Mouse (Mus musculus) gastrocnemius, adult 2 months (tissue): ENCODE measurements around the gene Sacs. TPM values are rescaled to one million over a fixed set of nuclear protein-coding genes. Genes with fewer than 3 reads are reported as not detected.

Experiments
- DNase-seq: peaks from one replicate; pipeline ENCODE4 v3.0.0; 2022
- H3K27ac ChIP-seq: fragments of 200-600 bp; 2 replicates; pipeline ENCODE4 v1.8.1; 2022; ENCODE audit warnings: mild to moderate bottlenecking
- H3K4me3 ChIP-seq: fragments of 200-600 bp; 2 replicates; pipeline ENCODE4 v1.8.1; 2022; ENCODE audit warnings: mild to moderate bottlenecking, moderate library complexity
- CTCF ChIP-seq: fragments of 200-600 bp; IDR thresholded peaks from 2 replicates; pipeline ENCODE4 v1.8.1; 2022; ENCODE audit warnings: antibody characterized with exemption, mild to moderate bottlenecking, moderate library complexity
- intact Hi-C: fragments of 180-260 bp; cut with DNase I; formaldehyde crosslinking; loops from one replicate; pipeline ENCODE4 v1.15.1; 2025
- total RNA-seq, 2 experiments: library from RNA; stranded (reverse); gene quantifications; 2 replicates each; pipeline ENCODE4 v1.2.3; 2021

Sacs gene
- total RNA-seq, 2 experiments from 2014 or later = 8.3 to 17.9 TPM

- DNase-seq = no peak
- intact Hi-C loops = loop anchor here (10.0 kb wide), 1 partner anchor 273 kb away; no protein-coding TSS in a partner anchor
- no peak for TF ChIP-seq CTCF
- Histone ChIP-seq H3K27ac (0 out of 2 replicates have a peak overlapping the region, but pooled peaks have one; percentile 2), H3K4me3 (no peak overlapping the region)
Observed at GRCm38 (mm10) chr14:61171261-61171970, 33.2 kb downstream of the Sacs start.

- peak; percentile 99 for DNase-seq
- intact Hi-C loops = loop anchor here (2.0 to 10.0 kb wide), 2 partner anchors 36 to 272 kb away; no protein-coding TSS in a partner anchor
- TF ChIP-seq CTCF = no peak
- peak overlapping the region; percentile 94 for H3K27ac ChIP-seq
- peak overlapping the region; percentile 92 for H3K4me3 ChIP-seq
Observed at GRCm38 (mm10) chr14:61172548-61173158, 34.4 kb downstream of the Sacs start.

- Histone ChIP-seq H3K27ac (peak overlapping the region; percentile 94), H3K4me3 (peak overlapping the region; percentile 92)
- intact Hi-C loops = loop anchor here (2.0 to 10.0 kb wide), 2 partner anchors 36 to 272 kb away; no protein-coding TSS in a partner anchor
- TF ChIP-seq CTCF = peak; percentile 48
- DNase-seq = peak; percentile 82
Observed at GRCm38 (mm10) chr14:61173229-61173628, 35.0 kb downstream of the Sacs start.

GRCm38 (mm10) chr14:61191904-61192303, 53.6 kb downstream of the Sacs start:
- TF ChIP-seq CTCF = no peak
- no peak for DNase-seq
- H3K27ac ChIP-seq = no peak overlapping the region
- H3K4me3 ChIP-seq = no peak overlapping the region
- intact Hi-C loops = no loop called here

- DNase-seq = no peak
- TF ChIP-seq CTCF = no peak
- intact Hi-C loops = no loop called here
Observed at GRCm38 (mm10) chr14:61192326-61192725, 54.1 kb downstream of the Sacs start.

GRCm38 (mm10) chr14:61194416-61194815, 56.2 kb downstream of the Sacs start:
- H3K4me3 ChIP-seq = no peak overlapping the region
- no peak for DNase-seq
- TF ChIP-seq CTCF = no peak
- intact Hi-C loops = no loop called here
- H3K27ac ChIP-seq = no peak overlapping the region

More at GRCm38 (mm10) chr14:61192326-61192725, 54.1 kb downstream of the Sacs start:
- Histone ChIP-seq H3K4me3 (no peak overlapping the region), H3K27ac (no peak overlapping the region)

GRCm38 (mm10) chr14:61210111-61210510, 71.9 kb downstream of the Sacs start:
- intact Hi-C loops = no loop called here
- no peak for TF ChIP-seq CTCF
- Histone ChIP-seq H3K4me3 (no peak overlapping the region), H3K27ac (no peak overlapping the region)
- no peak for DNase-seq

GRCm38 (mm10) chr14:61211754-61212153, 73.5 kb downstream of the Sacs start:
- TF ChIP-seq CTCF = no peak
- no peak overlapping the region for H3K4me3 ChIP-seq
- no peak for DNase-seq
- no peak overlapping the region for H3K27ac ChIP-seq
- intact Hi-C loops = no loop called here

GRCm38 (mm10) chr14:61221166-61221565, 82.9 kb downstream of the Sacs start:
- DNase-seq = no peak
- intact Hi-C loops = no loop called here
- Histone ChIP-seq H3K27ac (no peak overlapping the region), H3K4me3 (no peak overlapping the region)
- no peak for TF ChIP-seq CTCF

GRCm38 (mm10) chr14:61222506-61222905, 84.2 kb downstream of the Sacs start:
- intact Hi-C loops = no loop called here
- TF ChIP-seq CTCF = no peak
- Histone ChIP-seq H3K4me3 (no peak overlapping the region), H3K27ac (no peak overlapping the region)
- no peak for DNase-seq

GRCm38 (mm10) chr14:61223740-61224139, 85.5 kb downstream of the Sacs start:
- Histone ChIP-seq H3K4me3 (no peak overlapping the region), H3K27ac (no peak overlapping the region)
- no peak for TF ChIP-seq CTCF
- no peak for DNase-seq
- intact Hi-C loops = no loop called here

- intact Hi-C loops = loop anchor here (5.0 kb wide), 1 partner anchor 37 kb away; no protein-coding TSS in a partner anchor
- Histone ChIP-seq H3K4me3 (no peak overlapping the region), H3K27ac (no peak overlapping the region)
- DNase-seq = no peak
- TF ChIP-seq CTCF = no peak
Observed at GRCm38 (mm10) chr14:61224387-61225077, 86.3 kb downstream of the Sacs start.

GRCm38 (mm10) chr14:61226151-61226550, 87.9 kb downstream of the Sacs start:
- TF ChIP-seq CTCF = no peak
- DNase-seq = no peak
- intact Hi-C loops = loop anchor here (5.0 kb wide), 1 partner anchor 39 kb away; no protein-coding TSS in a partner anchor
- Histone ChIP-seq H3K4me3 (no peak overlapping the region), H3K27ac (no peak overlapping the region)
